Mouse (Mus musculus): ENCODE measurements around the gene Bcl6b. TPM values are rescaled to one million over a fixed set of nuclear protein-coding genes. Genes with fewer than 3 reads are reported as not detected.

Gene Bcl6b
- under 1 TPM; 0.31 to 0.56 TPM for polyA plus RNA-seq (2017; shearing (Covaris generic))

- ATAC-seq, result peak; percentile 15
Observed at GRCm38 (mm10) chr11:70229260-70230010, at the start of gene Bcl6b. Bcl6b (minus strand) TSS chr11:70229798.

- ATAC-seq, result no peak
Observed at GRCm38 (mm10) chr11:70278961-70279360, 49.4 kb upstream of the Bcl6b start.

GRCm38 (mm10) chr11:70271641-70272040 is 42.0 kb upstream of the Bcl6b start:
- ATAC-seq, result no peak

- ATAC-seq, result no peak
Observed at GRCm38 (mm10) chr11:70266405-70266804, 36.8 kb upstream of the Bcl6b start.

- ATAC-seq, result no peak
Observed at GRCm38 (mm10) chr11:70265819-70266218, 36.2 kb upstream of the Bcl6b start.

- peak; percentile 87 for ATAC-seq
Observed at GRCm38 (mm10) chr11:70265252-70265651, 35.7 kb upstream of the Bcl6b start.

GRCm38 (mm10) chr11:70259035-70259434 is 29.4 kb upstream of the Bcl6b start:
- no peak for ATAC-seq

- no peak for ATAC-seq
Observed at GRCm38 (mm10) chr11:70254931-70255531, 25.4 kb upstream of the Bcl6b start, which contains the start of gene Alox12. Alox12 (minus strand) TSS chr11:70255353.

GRCm38 (mm10) chr11:70254337-70254736 is 24.7 kb upstream of the Bcl6b start:
- no peak for ATAC-seq

- ATAC-seq, result no peak
Observed at GRCm38 (mm10) chr11:70251853-70252252, 22.3 kb upstream of the Bcl6b start.

GRCm38 (mm10) chr11:70250150-70250549 is 20.6 kb upstream of the Bcl6b start:
- ATAC-seq, result no peak

GRCm38 (mm10) chr11:70247136-70247845 is 17.7 kb upstream of the Bcl6b start:
- ATAC-seq, result peak; percentile 67

GRCm38 (mm10) chr11:70242591-70242990 is 13.0 kb upstream of the Bcl6b start:
- no peak for ATAC-seq

- peak; percentile 69 for ATAC-seq
Observed at GRCm38 (mm10) chr11:70239541-70240279, 10.1 kb upstream of the Bcl6b start, which contains the start of the genes Gm21988 and Rnasek. Gm21988 (minus strand) TSS chr11:70239830. Rnasek (minus strand) TSS chr11:70239842.

GRCm38 (mm10) chr11:70238591-70239440 is 9.2 kb upstream of the Bcl6b start:
- ATAC-seq, result no peak

GRCm38 (mm10) chr11:70237457-70238167 is 8.0 kb upstream of the Bcl6b start, which contains the start of gene 0610010K14Rik:
0610010K14Rik (minus strand) TSS chr11:70237914.
- peak; percentile 90 for ATAC-seq

GRCm38 (mm10) chr11:70236717-70237116 is 7.1 kb upstream of the Bcl6b start:
- no peak for ATAC-seq

- ATAC-seq, result no peak
Observed at GRCm38 (mm10) chr11:70235254-70235900, 5.8 kb upstream of the Bcl6b start.

GRCm38 (mm10) chr11:70234497-70234896 is 4.9 kb upstream of the Bcl6b start:
- ATAC-seq, result no peak

- ATAC-seq, result no peak
Observed at GRCm38 (mm10) chr11:70234037-70234436, 4.4 kb upstream of the Bcl6b start.

Data from CD4-positive, CD25-positive, alpha-beta regulatory T cell, adult 4 months (primary cell).